ENCODE assay signal across 29 mouse cellular contexts in genomic region chr17:83837659-83838190, GRCm38 (mm10). TPM values are rescaled to one million over a fixed set of nuclear protein-coding genes. Genes with fewer than 3 reads are reported as not detected.
DNase-seq lines count a peak whose midpoint lies in the region; ATAC-seq lines count a peak whose summit lies in the region.
"Had no signal": no experiment of that assay in that cellular context is flagged by ENCODE, and none has a peak within 500 bp of the region (broad histone marks: within the 10 kb centered on the region; RNA-seq: fewer than 3 reads in every experiment).

No protein-coding gene starts in this region.

- no peaks in the 10 kb centered on the region for H3K36me3 ChIP-seq in kidney, embryonic 14.5 days (ENCODE audit: control insufficient read depth, insufficient read depth, low read length)
- H3K36me3 ChIP-seq in liver, embryonic 13.5 days, result no peaks in the 10 kb centered on the region
- no peaks in the 10 kb centered on the region; the same call in 1 of the 2 replicates for H3K36me3 ChIP-seq in liver, embryonic 11.5 days (ENCODE audit: control insufficient read depth, insufficient read depth, low read length)
- H3K36me3 ChIP-seq in embryonic facial prominence, embryonic 10.5 days (replicated peaks), result no peaks in the 10 kb centered on the region
- no peaks in the 10 kb centered on the region for H3K36me3 ChIP-seq in limb, embryonic 12.5 days
- H3K36me3 ChIP-seq: heart, embryonic 13.5 days; hindbrain, embryonic 15.5 days; neural tube, embryonic 12.5 days had no signal

- DNase-seq in kidney, adult 11 months, result no peak
- no peak for DNase-seq in liver, embryonic 13.5 days
- no peak for DNase-seq in liver, embryonic 11.5 days (ENCODE audit: low spot score)
- DNase-seq in embryonic facial prominence, embryonic 10.5 days (ENCODE audit: low spot score), result no peak
- DNase-seq in spleen, adult 18-20 months, result no peak
- no peak for DNase-seq in right cerebral cortex, adult 18-20 months
- DNase-seq: adrenal gland, postnatal 25 days; cerebellum, adult 11-12 months; cerebellum, adult 9-11 months; embryo, embryonic 11 days; gastrocnemius, postnatal 10 days; heart, postnatal 10 days; kidney, adult 2 months; layer of hippocampus, postnatal 36 days; lung, embryonic 14.5 days; lung, postnatal 14 days; right cerebral cortex, postnatal 14 days; thymus, postnatal 14 days had no signal

- 69% methylated on average over 8 of the region's 8 CpGs for whole genome bisulfite sequencing in kidney, embryonic 14.5 days
- WGBS in liver, embryonic 13.5 days (ENCODE audit: insufficient replicate concordance), result 64% methylated on average over 8 of the region's 8 CpGs
- WGBS in liver, embryonic 11.5 days, result 73% methylated on average over 8 of the region's 8 CpGs
- WGBS in embryonic facial prominence, embryonic 10.5 days, result 68% methylated on average over 8 of the region's 8 CpGs
- WGBS in limb, embryonic 12.5 days, result 41% methylated on average over 8 of the region's 8 CpGs

- no peak overlapping the region for H3K9ac ChIP-seq in kidney, embryonic 14.5 days (ENCODE audit: low read depth, low read length)
- no peak overlapping the region; the same call in 1 of the 2 replicates for H3K9ac ChIP-seq in liver, embryonic 13.5 days
- H3K9ac ChIP-seq in liver, embryonic 11.5 days (ENCODE audit: low read depth, low read length), result no peak overlapping the region
- no peak overlapping the region for H3K9ac ChIP-seq in limb, embryonic 12.5 days (replicated peaks)
- H3K9ac ChIP-seq: heart, embryonic 13.5 days; hindbrain, embryonic 15.5 days; liver, embryonic 14.5 days; lung, embryonic 14.5 days; neural tube, embryonic 12.5 days had no signal

- no peaks in the 10 kb centered on the region for H3K27me3 ChIP-seq in kidney, embryonic 14.5 days (ENCODE audit: control insufficient read depth, insufficient read depth, low read length)
- no peaks in the 10 kb centered on the region for H3K27me3 ChIP-seq in liver, embryonic 13.5 days
- H3K27me3 ChIP-seq in liver, embryonic 11.5 days (replicated peaks; ENCODE audit: control insufficient read depth, insufficient read depth, low read length), result no peaks in the 10 kb centered on the region
- 0 out of 2 replicates have a peak, but pooled peaks cover 10% of the 10 kb centered on the region for H3K27me3 ChIP-seq in embryonic facial prominence, embryonic 10.5 days (replicated peaks; ENCODE audit: low read depth, poor library complexity, severe bottlenecking)
- H3K27me3 ChIP-seq in limb, embryonic 12.5 days, result no peaks in the 10 kb centered on the region
- H3K27me3 ChIP-seq: hindbrain, embryonic 15.5 days; neural tube, embryonic 12.5 days; Patski had no signal

- H3K27ac ChIP-seq in kidney, embryonic 14.5 days (ENCODE audit: low read depth, low read length), result no peak overlapping the region
- H3K27ac ChIP-seq in liver, embryonic 13.5 days, result peak overlapping the region; percentile 29; the same call in 1 of the 2 replicates
- no peak overlapping the region for H3K27ac ChIP-seq in liver, embryonic 11.5 days (ENCODE audit: low read depth, low read length)
- H3K27ac ChIP-seq in embryonic facial prominence, embryonic 10.5 days (replicated peaks), result peak overlapping the region; percentile 24; the same call in 1 of the 2 replicates
- H3K27ac ChIP-seq in limb, embryonic 12.5 days, result peak overlapping the region; percentile 77
- H3K27ac ChIP-seq: heart, embryonic 13.5 days; hindbrain, embryonic 15.5 days; liver, embryonic 14.5 days; neural tube, embryonic 12.5 days had no signal

- ATAC-seq in kidney, embryonic 14.5 days (ENCODE audit: low FRiP score, low TSS enrichment), result 0 out of 2 replicates have a peak, but pooled peaks have one; percentile 30
- no peak for ATAC-seq in liver, embryonic 13.5 days (ENCODE audit: low read depth)
- no peak for ATAC-seq in liver, embryonic 11.5 days (replicated peaks; ENCODE audit: low FRiP score)
- ATAC-seq in limb, embryonic 12.5 days (ENCODE audit: insufficient number of reproducible peaks, insufficient read depth, low FRiP score, low TSS enrichment, low read depth), result peak; percentile 61
- ATAC-seq: forebrain, embryonic 16.5 days; midbrain, embryonic 16.5 days; Patski had no signal

- H3K4me1 ChIP-seq in kidney, embryonic 14.5 days (ENCODE audit: control insufficient read depth, insufficient read depth, low read length), result no peaks in the 10 kb centered on the region
- peaks cover 19% of the 10 kb centered on the region for H3K4me1 ChIP-seq in liver, embryonic 13.5 days (replicated peaks)
- peaks cover 5% of the 10 kb centered on the region for H3K4me1 ChIP-seq in liver, embryonic 11.5 days (replicated peaks; ENCODE audit: control insufficient read depth, insufficient read depth, low read length)
- H3K4me1 ChIP-seq in embryonic facial prominence, embryonic 10.5 days, result peaks cover 26% of the 10 kb centered on the region
- peaks cover 44% of the 10 kb centered on the region for H3K4me1 ChIP-seq in limb, embryonic 12.5 days (replicated peaks)
- H3K4me1 ChIP-seq: hindbrain, embryonic 15.5 days; neural tube, embryonic 12.5 days had no signal

- no peak overlapping the region for H3K4me2 ChIP-seq in kidney, embryonic 14.5 days (replicated peaks; ENCODE audit: low read depth, low read length)
- H3K4me2 ChIP-seq in liver, embryonic 13.5 days, result no peak overlapping the region
- H3K4me2 ChIP-seq in liver, embryonic 11.5 days, result no peak overlapping the region
- H3K4me2 ChIP-seq in limb, embryonic 12.5 days, result 0 out of 2 replicates have a peak overlapping the region, but pooled peaks have one; percentile 8
- H3K4me2 ChIP-seq: heart, embryonic 13.5 days; hindbrain, embryonic 15.5 days; lung, embryonic 14.5 days; neural tube, embryonic 12.5 days had no signal

- no peak overlapping the region for H3K4me3 ChIP-seq in kidney, embryonic 14.5 days (ENCODE audit: low read length)
- H3K4me3 ChIP-seq in liver, embryonic 13.5 days (replicated peaks), result no peak overlapping the region
- no peak overlapping the region for H3K4me3 ChIP-seq in liver, embryonic 11.5 days (ENCODE audit: low read depth, low read length)
- no peak overlapping the region for H3K4me3 ChIP-seq in embryonic facial prominence, embryonic 10.5 days
- no peak overlapping the region for H3K4me3 ChIP-seq in limb, embryonic 12.5 days (replicated peaks)
- H3K4me3 ChIP-seq: erythroblast, embryonic 14.5 days; heart, embryonic 13.5 days; hindbrain, embryonic 15.5 days; neural tube, embryonic 12.5 days had no signal

- no peaks in the 10 kb centered on the region for H3K9me3 ChIP-seq in kidney, embryonic 14.5 days (ENCODE audit: control insufficient read depth, low read length)
- no peaks in the 10 kb centered on the region for H3K9me3 ChIP-seq in liver, embryonic 13.5 days (replicated peaks)
- no peaks in the 10 kb centered on the region for H3K9me3 ChIP-seq in liver, embryonic 11.5 days (ENCODE audit: control insufficient read depth, low read length)
- H3K9me3 ChIP-seq in embryonic facial prominence, embryonic 10.5 days, result no peaks in the 10 kb centered on the region
- H3K9me3 ChIP-seq in limb, embryonic 12.5 days, result no peaks in the 10 kb centered on the region
- H3K9me3 ChIP-seq: heart, embryonic 13.5 days; hindbrain, embryonic 15.5 days; neural tube, embryonic 12.5 days had no signal

RNA-seq across cellular contexts. Expression of gene Haao, which starts 10.0 kb away (rescaled TPM):
- polyA plus RNA-seq in kidney, embryonic 14.5 days (2014; fragmentation: Nextera tagmentation; extraction: Ambion mirVana), result 0.72 and 0.91 TPM in 2 replicates
- polyA plus RNA-seq in liver, embryonic 13.5 days (2015; fragmentation: Nextera tagmentation; extraction: Ambion mirVana), result 16.2 and 17.1 TPM in 2 replicates
- polyA plus RNA-seq in liver, embryonic 11.5 days (2014; fragmentation: Nextera tagmentation; extraction: Ambion mirVana), result 4.3 and 4.8 TPM in 2 replicates
- polyA plus RNA-seq in embryonic facial prominence, embryonic 10.5 days (2016; fragmentation: Nextera tagmentation; extraction: Ambion mirVana), result not detected in 2 replicates
- polyA plus RNA-seq in limb, embryonic 12.5 days (2016; fragmentation: Nextera tagmentation; extraction: Ambion mirVana), result 0.35 and 0.94 TPM in 2 replicates
- polyA plus RNA-seq: erythroblast, embryonic 14.5 days; forebrain, embryonic 11.5 days; neural tube, embryonic 12.5 days; Patski had no signal

Comparison
In these comparisons a context has a peak if more than half of its experiments do, and no peak if none do; other contexts are left out.
1. H3K27ac ChIP-seq: peak in liver, embryonic 13.5 days (single experiment), embryonic facial prominence, embryonic 10.5 days (single experiment) and limb, embryonic 12.5 days (single experiment); none in kidney, embryonic 14.5 days (single experiment) and liver, embryonic 11.5 days (single experiment).
2. ATAC-seq: peak in kidney, embryonic 14.5 days (single experiment) and limb, embryonic 12.5 days (single experiment); none in liver, embryonic 13.5 days (single experiment) and liver, embryonic 11.5 days (single experiment).